Mouse (Mus musculus) activated CD4-positive, CD25-positive, alpha-beta regulatory T cell, adult 4 months (primary cell): ENCODE data around the gene Gm18596. TPM values are rescaled to one million over a fixed set of nuclear protein-coding genes. Genes with fewer than 3 reads are reported as not detected.
"Not testable (repeated sequence)": the region's sequence is repeated elsewhere in the genome, so short reads cannot be mapped to it uniquely, and the experiment has no call there.

Source experiments
- ATAC-seq: one replicate; pipeline ENCODE4 v1.8.0; 2017
- polyA plus RNA-seq, 2 experiments: library from polyadenylated mRNA; unstranded; fragments of 100-300 nt; shearing (Covaris generic); gene quantifications; one replicate each; pipeline ENCODE4 v1.2.1; 2017

Gm18596 gene
- polyA plus RNA-seq = not detected

DNA sequence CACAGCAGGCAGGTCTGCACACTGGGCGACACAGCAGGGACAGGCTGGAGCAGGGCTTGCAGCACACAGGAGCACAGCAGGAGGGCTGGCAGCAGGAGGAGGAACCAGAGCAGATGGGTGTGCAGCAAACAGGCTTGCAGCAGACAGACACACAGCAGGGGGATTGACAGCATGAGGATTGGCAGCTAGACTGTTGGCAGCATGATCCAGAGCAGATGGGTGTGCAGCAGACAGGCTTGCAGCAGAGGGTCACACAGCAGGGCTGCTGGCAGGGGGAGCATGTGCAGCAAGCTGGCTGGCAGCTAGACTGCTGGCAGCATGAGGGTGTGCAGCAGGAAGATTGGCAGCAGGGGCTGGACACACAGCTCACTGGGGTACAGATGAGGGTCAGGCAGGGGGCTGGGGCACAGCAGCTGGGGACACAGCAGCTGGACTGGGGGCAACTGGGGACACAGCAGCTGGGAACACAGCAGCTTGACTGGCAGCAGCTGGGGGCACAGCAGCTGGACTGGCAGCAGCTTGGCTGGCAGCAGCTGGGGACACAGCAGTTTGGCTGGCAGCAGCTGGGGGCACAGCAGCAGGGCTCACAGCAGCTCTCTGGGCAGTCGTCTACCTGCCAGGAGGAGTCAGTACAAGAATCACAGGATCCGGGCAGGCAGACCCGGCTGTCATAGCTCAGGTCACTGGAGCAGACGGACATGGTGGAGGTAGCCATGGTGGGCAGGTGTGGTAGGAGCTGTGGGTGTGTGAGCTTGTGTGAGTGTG lies at the start of gene Gm18596:
TSS of gene Gm18596 (minus strand) at position 715 of the 765 bp plus-strand sequence.
- not testable (repeated sequence) for ATAC-seq

GRCm38 (mm10) chr10:77788621-77789020 lies 46.2 kb upstream of the Gm18596 start:
- no peak for ATAC-seq

DNA sequence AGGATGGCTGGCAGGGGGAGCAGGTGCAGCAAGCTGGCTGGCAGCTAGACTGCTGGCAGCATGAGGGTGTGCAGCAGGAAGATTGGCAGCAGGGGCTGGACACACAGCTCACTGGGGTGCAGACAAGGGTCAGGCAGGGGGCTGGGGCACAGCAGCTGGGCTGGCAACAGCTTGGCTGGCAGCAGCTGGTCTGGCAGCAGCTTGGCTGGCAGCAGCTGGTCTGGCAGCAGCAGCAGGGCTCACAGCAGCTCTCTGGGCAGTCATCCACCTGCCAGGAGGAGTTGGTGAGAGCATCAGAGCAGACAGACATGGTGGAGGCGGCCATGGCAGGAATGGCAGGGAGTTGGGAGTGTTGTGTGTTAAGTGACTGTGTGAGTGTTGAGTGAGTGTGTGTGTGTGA lies 45.4 kb upstream of the Gm18596 start, which contains the start of gene Gm7137:
TSS of gene Gm7137 (minus strand) at position 325 of the 400 bp plus-strand sequence.
- ATAC-seq = not testable (repeated sequence)

- ATAC-seq = not testable (repeated sequence)
Measured at GRCm38 (mm10) chr10:77783396-77783795, 41.0 kb upstream of the Gm18596 start.

- ATAC-seq = not testable (repeated sequence)
Measured at GRCm38 (mm10) chr10:77782442-77782841, 40.0 kb upstream of the Gm18596 start, which contains the start of gene Gm3250. Gene Gm3250 (minus strand): TSS chr10:77782542.

DNA sequence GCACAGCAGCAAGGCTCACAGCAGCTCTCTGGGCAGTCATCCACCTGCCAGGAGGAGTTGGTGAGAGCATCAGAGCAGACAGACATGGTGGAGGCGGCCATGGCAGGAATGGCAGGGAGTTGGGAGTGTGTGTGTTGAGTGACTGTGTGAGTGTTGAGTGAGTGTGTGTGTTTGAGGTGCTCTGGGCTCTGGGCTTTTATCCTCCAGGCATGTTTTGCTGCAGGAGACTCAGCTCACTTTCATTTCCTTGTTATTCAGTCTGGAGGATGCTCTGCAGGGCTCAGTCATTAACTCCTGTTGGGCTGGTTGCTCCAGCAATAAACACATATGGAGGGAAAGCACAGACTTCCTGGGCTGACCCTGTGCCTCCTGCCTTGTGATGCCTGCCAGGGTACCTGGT lies 34.4 kb upstream of the Gm18596 start, which contains the start of gene Gm7138:
TSS of gene Gm7138 (minus strand) at position 101 of the 400 bp plus-strand sequence.
- ATAC-seq = not testable (repeated sequence)

DNA sequence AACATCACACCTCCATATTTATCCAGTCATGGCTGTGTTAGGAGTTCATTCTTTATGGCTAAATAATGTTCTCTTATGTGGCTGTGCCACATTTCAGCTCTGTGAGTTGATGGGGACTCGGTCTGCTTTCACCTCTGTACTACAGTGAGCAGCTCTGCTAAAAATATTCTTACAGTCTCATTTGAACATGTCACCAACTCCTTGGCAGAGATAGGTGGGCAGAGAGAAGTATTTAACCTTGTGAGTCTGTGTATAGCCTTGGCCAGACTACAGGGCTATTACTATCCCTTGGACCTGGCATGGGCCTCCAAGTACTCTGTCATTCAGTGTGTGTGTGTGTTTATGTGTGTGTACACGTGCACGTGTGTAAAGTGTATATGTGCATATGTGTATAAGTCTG lies 29.7 kb upstream of the Gm18596 start:
- not testable (repeated sequence) for ATAC-seq

DNA sequence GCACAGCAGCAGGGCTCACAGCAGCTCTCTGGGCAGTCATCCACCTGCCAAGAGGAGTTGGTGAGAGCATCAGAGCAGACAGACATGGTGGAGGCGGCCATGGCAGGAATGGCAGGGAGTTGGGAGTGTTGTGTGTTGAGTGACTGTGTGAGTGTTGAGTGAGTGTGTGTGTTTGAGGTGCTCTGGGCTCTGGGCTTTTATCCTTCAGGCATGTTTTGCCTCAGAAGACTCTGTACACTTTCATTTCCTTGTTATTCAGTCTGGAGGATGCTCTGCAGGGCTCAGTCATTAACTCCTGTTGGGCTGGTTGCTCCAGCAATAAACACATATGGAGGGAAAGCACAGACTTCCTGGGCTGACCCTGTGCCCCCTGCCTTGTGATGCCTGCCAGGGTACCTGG lies 28.8 kb upstream of the Gm18596 start, which contains the start of gene Gm3238:
TSS of gene Gm3238 (minus strand) at position 101 of the 400 bp plus-strand sequence.
- not testable (repeated sequence) for ATAC-seq

GRCm38 (mm10) chr10:77769727-77770126 lies 27.3 kb upstream of the Gm18596 start:
- ATAC-seq = no peak

GRCm38 (mm10) chr10:77759582-77759981 lies 17.1 kb upstream of the Gm18596 start, which contains the start of gene Gm3233:
Gene Gm3233 (minus strand): TSS chr10:77759682.
- ATAC-seq = not testable (repeated sequence)

DNA sequence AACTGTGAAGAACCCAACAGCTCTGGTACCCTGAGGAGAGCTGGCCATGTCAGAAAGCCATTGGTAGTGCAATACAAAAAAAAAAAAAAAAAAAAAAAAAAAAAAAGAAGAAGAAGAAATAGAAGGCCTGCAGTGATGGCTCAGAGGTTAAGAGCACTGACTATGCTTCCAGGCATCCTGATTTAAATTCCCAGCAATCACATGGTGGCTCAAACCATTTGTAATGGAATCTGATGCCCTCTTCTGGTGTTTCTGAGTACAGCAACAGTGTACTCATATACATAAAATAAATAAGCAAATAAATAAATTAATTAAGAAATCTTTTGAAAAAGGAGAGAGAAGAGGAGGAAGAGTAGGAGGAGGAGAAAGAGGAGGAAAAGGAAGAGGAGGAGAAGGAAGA lies 11.0 kb upstream of the Gm18596 start:
- no peak for ATAC-seq

DNA sequence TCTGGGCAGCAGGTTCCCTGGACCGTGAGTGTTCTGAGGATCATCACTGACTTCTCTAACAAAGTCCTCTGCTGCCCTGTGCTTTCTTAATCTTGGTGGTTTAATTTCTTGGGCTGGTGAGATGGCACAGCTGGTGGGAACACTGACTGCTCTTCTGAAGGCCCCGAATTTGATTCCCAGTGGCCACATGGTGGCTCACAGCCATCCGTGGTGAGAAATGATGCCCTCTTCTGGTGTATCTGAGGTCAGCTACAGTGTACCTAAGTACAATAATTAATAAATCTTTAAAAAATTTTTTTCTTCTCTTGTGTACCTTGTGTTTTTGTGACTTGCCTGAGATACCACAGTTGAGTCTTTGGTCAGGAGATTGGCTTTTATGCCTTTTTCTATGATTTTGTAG lies 9.9 kb upstream of the Gm18596 start:
- not testable (repeated sequence) for ATAC-seq

GRCm38 (mm10) chr10:77751254-77751653 lies 8.8 kb upstream of the Gm18596 start, which contains the start of gene Gm9736:
Gene Gm9736 (minus strand): TSS chr10:77751354.
- ATAC-seq = not testable (repeated sequence)

DNA sequence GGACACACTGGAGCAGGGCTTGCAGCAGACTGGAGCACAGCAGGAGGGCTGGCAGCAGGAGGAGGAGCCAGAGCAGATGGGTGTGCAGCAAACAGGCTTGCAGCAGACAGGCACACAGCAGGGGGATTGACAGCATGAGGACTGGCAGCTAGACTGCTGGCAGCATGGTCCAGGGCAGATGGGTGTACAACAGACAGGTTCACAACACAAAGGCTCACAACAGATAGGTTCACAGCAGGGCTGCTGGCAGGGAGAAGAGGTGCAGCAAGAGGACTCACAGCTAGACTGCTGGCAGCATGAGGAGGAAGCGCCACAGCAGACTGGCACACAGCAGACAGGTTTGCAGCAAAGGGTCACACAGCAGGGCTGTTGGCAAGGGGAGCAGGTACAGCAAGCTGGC lies 8.2 kb upstream of the Gm18596 start:
- not testable (repeated sequence) for ATAC-seq

DNA sequence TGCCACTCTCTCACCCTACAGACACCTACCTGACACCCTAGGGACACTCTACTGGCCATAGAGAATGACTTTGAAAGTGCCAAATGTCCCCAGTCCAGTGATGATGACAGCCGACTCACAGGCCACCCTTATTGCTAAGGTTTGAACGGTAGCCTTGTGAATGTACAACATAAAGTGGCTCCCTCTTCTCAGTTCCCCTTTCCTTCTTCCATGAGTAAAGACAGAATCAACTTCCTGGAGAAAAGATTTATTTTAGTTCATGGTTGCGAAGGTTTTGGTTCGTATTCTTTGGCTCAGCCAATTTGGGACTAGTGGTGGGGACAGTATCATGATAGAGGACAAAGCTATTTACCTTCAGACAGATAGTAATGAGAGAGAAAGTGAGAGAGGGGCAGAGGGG lies 3.5 kb downstream of the Gm18596 start:
- ATAC-seq = no peak

DNA sequence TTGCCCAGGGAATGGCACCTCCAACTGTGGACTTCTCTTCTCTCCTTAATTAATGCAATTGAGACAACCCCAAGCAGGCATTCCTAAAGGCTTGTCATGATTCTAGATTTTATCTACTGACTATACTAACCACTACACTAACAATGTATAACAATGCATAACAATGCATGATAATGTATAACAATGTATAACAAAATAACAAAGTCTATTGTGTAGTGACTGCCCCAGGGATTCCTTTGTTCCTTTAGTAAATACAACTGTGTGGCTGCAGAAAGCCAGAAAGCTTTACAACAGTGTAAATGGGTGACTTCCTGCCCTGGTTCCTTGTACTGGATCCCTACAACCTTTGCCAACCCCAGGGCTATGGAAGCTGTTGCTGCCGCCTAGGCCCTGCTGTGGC lies 6.5 kb downstream of the Gm18596 start:
- ATAC-seq = no peak

GRCm38 (mm10) chr10:77729241-77729640 lies 13.2 kb downstream of the Gm18596 start:
- no peak for ATAC-seq

DNA sequence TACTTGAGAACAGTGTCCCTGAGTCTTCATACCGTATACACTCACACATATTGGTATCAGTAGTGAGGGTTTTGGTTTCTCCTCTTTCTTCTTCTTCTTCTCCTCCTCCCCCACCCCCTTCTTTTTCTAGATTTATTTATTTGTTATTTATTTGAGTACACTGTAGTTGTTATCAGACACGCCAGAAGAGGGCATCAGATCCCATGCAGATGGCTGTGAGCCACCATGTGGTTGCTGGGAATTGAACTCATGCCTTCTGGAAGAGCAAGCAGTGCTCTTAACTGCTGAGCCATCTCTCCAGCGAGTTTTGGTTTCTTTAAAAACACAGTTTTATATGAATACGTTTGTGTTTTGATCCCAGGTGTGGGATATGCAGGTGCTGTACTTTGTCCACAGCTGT lies 14.2 kb downstream of the Gm18596 start:
- no peak for ATAC-seq

DNA sequence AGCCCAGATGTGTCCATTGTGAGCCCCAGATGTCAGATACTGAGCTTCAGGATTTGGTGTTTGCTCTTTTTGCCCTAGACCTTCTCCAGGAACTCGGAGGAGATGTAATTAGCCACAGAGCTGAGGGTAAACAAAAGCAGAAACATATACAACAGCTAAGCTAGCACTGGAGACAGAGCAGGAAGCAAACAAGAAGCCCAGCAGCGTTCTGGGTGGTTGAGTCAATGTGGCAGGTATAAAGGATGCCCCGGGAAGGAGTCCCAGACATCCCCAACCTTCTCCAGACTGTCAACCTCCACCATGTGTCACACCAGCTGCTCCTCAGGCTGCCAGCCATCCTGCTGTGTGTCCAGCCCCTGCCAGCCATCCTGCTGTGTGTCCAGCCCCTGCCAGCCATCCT lies 16.3 kb downstream of the Gm18596 start, which contains the start of gene Gm10100:
TSS of gene Gm10100 (plus strand) at position 301 of the 400 bp plus-strand sequence.
- no peak for ATAC-seq

GRCm38 (mm10) chr10:77724855-77725254 lies 17.6 kb downstream of the Gm18596 start:
- no peak for ATAC-seq

- not testable (repeated sequence) for ATAC-seq
Measured at GRCm38 (mm10) chr10:77720299-77720698, 22.1 kb downstream of the Gm18596 start, which contains the start of gene Krtap12-1. Gene Krtap12-1 (plus strand): TSS chr10:77720599.

- no peak for ATAC-seq
Measured at GRCm38 (mm10) chr10:77715507-77715906, 26.9 kb downstream of the Gm18596 start, which contains the start of gene Gm10142. Gene Gm10142 (plus strand): TSS chr10:77715807.

DNA sequence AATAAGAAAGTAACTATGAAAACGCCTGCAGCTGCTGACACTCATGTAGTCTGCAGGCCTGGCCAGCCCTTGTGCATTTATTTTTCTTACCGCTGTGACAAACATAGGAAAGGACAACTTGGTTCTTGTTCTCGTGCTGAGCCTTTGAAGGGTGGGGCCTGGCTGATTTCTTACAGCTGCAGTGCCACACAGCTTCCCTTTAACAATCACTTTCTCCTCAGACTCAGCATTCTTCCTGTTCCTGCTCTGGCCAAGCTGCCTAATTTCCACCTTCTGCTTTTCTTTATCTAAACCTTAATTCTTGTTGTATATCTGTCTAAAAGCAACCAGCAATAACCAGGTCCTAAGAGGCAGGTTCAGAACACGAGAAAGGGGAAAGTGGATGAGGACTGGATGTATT lies 28.7 kb downstream of the Gm18596 start:
- ATAC-seq = no peak

- ATAC-seq = not testable (repeated sequence)
Measured at GRCm38 (mm10) chr10:77711157-77711556, 31.3 kb downstream of the Gm18596 start, which contains the start of gene Gm10024. Gene Gm10024 (plus strand): TSS chr10:77711457.
